Mouse (Mus musculus) forebrain, embryonic 11.5 days (tissue): ENCODE data around the gene Nrip2. TPM values are rescaled to one million over a fixed set of nuclear protein-coding genes. Genes with fewer than 3 reads are reported as not detected.

Experiments used
- ATAC-seq: fragments of 200-750 bp; cut with Nextera tagmentation; replicated peaks from 2 replicates; pipeline ENCODE4 v1.8.0; 2017; ENCODE audit warnings: moderate TSS enrichment; ENCODE audit not compliant: low FRiP score
- DNase-seq: peaks from one replicate; pipeline ENCODE4 v3.0.0-alpha.2; 2017; ENCODE audit warnings: low spot score
- H3K27ac ChIP-seq: fragments of 300-500 bp; sonication (generic); 2 replicates; pipeline ENCODE4 v1.5.1; 2014; ENCODE audit warnings: low read depth, low read length
- H3K27me3 ChIP-seq: fragments of 300-500 bp; sonication (generic); 2 replicates; pipeline ENCODE4 v1.6.1; 2014; ENCODE audit warnings: mild to moderate bottlenecking, low read length, mixed read lengths; ENCODE audit not compliant: control insufficient read depth, insufficient read depth
- H3K36me3 ChIP-seq: fragments of 300-500 bp; sonication (generic); 2 replicates; pipeline ENCODE4 v1.6.1; 2014; ENCODE audit warnings: mild to moderate bottlenecking, low read length, moderate library complexity, mixed read lengths; ENCODE audit not compliant: control insufficient read depth, insufficient read depth
- H3K4me1 ChIP-seq: fragments of 300-500 bp; sonication (generic); replicated peaks from 2 replicates; pipeline ENCODE4 v1.6.1; 2014; ENCODE audit warnings: low read length, mixed read lengths; ENCODE audit not compliant: control insufficient read depth, insufficient read depth
- H3K4me2 ChIP-seq: fragments of 300-500 bp; sonication (generic); 2 replicates; pipeline ENCODE4 v1.6.1; 2014; ENCODE audit warnings: low read depth, mild to moderate bottlenecking, low read length, moderate library complexity, mixed read lengths; ENCODE audit not compliant: severe bottlenecking
- H3K4me3 ChIP-seq: fragments of 300-500 bp; sonication (generic); 2 replicates; pipeline ENCODE4 v1.5.1; 2014; ENCODE audit warnings: low read depth, low read length
- H3K9ac ChIP-seq: fragments of 300-500 bp; sonication (generic); 2 replicates; pipeline ENCODE4 v1.6.1; 2014; ENCODE audit warnings: low read length
- H3K9me3 ChIP-seq: fragments of 300-500 bp; sonication (generic); 2 replicates; pipeline ENCODE4 v1.6.1; 2016; ENCODE audit warnings: low read length, mixed read lengths; ENCODE audit not compliant: control insufficient read depth
- WGBS: fragments of 180-500 bp; shearing (Covaris S2); extraction: QIAGEN DNeasy Blood & Tissue Kit; methylation state at CpG from one replicate; pipeline ENCODE4 v1.1.7; 2014; 5-methylcytosine and 5-hydroxymethylcytosine counted together
- polyA plus RNA-seq: library from polyadenylated mRNA; unstranded; fragments of >200 nt; fragmentation: Nextera tagmentation; extraction: Ambion mirVana; gene quantifications from 2 replicates; pipeline ENCODE4 v1.2.1, GENCODE M21; 2014

The Nrip2 gene
- polyA plus RNA-seq, 1 experiment from 2014 or later: 2.7 TPM

GRCm38 (mm10) chr6:128424269-128425019, 25.3 kb downstream of the Nrip2 start, which contains the start of gene Itfg2:
TSS of gene Itfg2 (minus strand) at chr6:128424931.
- Histone ChIP-seq H3K9me3 (no peaks in the 10 kb centered on the region), H3K36me3 (peaks cover 5% of the 10 kb centered on the region; the same call in 1 of the 2 replicates), H3K27me3 (no peaks in the 10 kb centered on the region), H3K4me1 (no peaks in the 10 kb centered on the region; the same call in 1 of the 2 replicates), H3K27ac (peak within 1 kb of the TSS; percentile 89), H3K4me2 (peak within 1 kb of the TSS; percentile 45), H3K9ac (peak within 1 kb of the TSS; percentile 74), H3K4me3 (peak within 1 kb of the TSS; percentile 51)
- peak; percentile 95 for ATAC-seq
- under 1% methylated on average over 42 of the region's 42 CpGs for WGBS
- DNase-seq: peak; percentile 96

GRCm38 (mm10) chr6:128425046-128425445, 25.9 kb downstream of the Nrip2 start:
- H3K27me3 ChIP-seq: no peaks in the 10 kb centered on the region
- DNase-seq (no peak), ATAC-seq (peak; percentile 6; the same call in 1 of the 2 replicates)
- H3K36me3 ChIP-seq: peaks cover 9% of the 10 kb centered on the region; the same call in 1 of the 2 replicates
- WGBS: 17% methylated on average over 9 of the region's 9 CpGs
- peak overlapping the region; percentile 51 for H3K4me3 ChIP-seq
- H3K9ac ChIP-seq: peak overlapping the region; percentile 74
- peak overlapping the region; percentile 89; the same call in 1 of the 2 replicates for H3K27ac ChIP-seq
- H3K4me1 ChIP-seq: no peaks in the 10 kb centered on the region; the same call in 1 of the 2 replicates
- H3K9me3 ChIP-seq: no peaks in the 10 kb centered on the region
- H3K4me2 ChIP-seq: peak overlapping the region; percentile 45

GRCm38 (mm10) chr6:128427571-128427970, 28.5 kb downstream of the Nrip2 start:
- Histone ChIP-seq H3K27ac (no peak overlapping the region), H3K9ac (no peak overlapping the region), H3K9me3 (no peaks in the 10 kb centered on the region), H3K4me2 (no peak overlapping the region), H3K27me3 (no peaks in the 10 kb centered on the region), H3K4me1 (no peaks in the 10 kb centered on the region; the same call in 1 of the 2 replicates), H3K36me3 (peaks cover 23% of the 10 kb centered on the region), H3K4me3 (no peak overlapping the region)
- DNase-seq (peak; percentile 37), ATAC-seq (no peak)
- whole genome bisulfite sequencing: 94% methylated on average over 5 of the region's 5 CpGs

- WGBS: 100% methylated on average over 2 of the region's 2 CpGs
- Histone ChIP-seq H3K27ac (no peak overlapping the region), H3K9me3 (no peaks in the 10 kb centered on the region), H3K4me1 (no peaks in the 10 kb centered on the region; the same call in 1 of the 2 replicates), H3K4me3 (no peak overlapping the region), H3K9ac (no peak overlapping the region), H3K36me3 (peaks cover 40% of the 10 kb centered on the region), H3K27me3 (no peaks in the 10 kb centered on the region), H3K4me2 (no peak overlapping the region)
- DNase-seq (peak; percentile 47), ATAC-seq (no peak)
Measured at GRCm38 (mm10) chr6:128429300-128429699, 30.2 kb downstream of the Nrip2 start.

- Histone ChIP-seq H3K9ac (no peak overlapping the region), H3K4me3 (no peak overlapping the region), H3K9me3 (no peaks in the 10 kb centered on the region), H3K36me3 (peaks cover 45% of the 10 kb centered on the region), H3K27ac (no peak overlapping the region), H3K4me2 (no peak overlapping the region), H3K27me3 (no peaks in the 10 kb centered on the region), H3K4me1 (no peaks in the 10 kb centered on the region; the same call in 1 of the 2 replicates)
- ATAC-seq (no peak), DNase-seq (no peak)
- WGBS: 90% methylated on average over 6 of the region's 6 CpGs
Measured at GRCm38 (mm10) chr6:128429826-128430225, 30.7 kb downstream of the Nrip2 start.

- H3K9ac ChIP-seq: no peak overlapping the region
- H3K4me1 ChIP-seq: peaks cover 6% of the 10 kb centered on the region; the same call in 1 of the 2 replicates
- no peaks in the 10 kb centered on the region for H3K27me3 ChIP-seq
- no peak overlapping the region for H3K4me2 ChIP-seq
- ATAC-seq (no peak), DNase-seq (no peak)
- no peak overlapping the region for H3K4me3 ChIP-seq
- H3K27ac ChIP-seq: no peak overlapping the region
- no peaks in the 10 kb centered on the region for H3K9me3 ChIP-seq
- peaks cover 55% of the 10 kb centered on the region for H3K36me3 ChIP-seq
- WGBS: 92% methylated on average over 13 of the region's 13 CpGs
Measured at GRCm38 (mm10) chr6:128432356-128432915, 33.3 kb downstream of the Nrip2 start.

GRCm38 (mm10) chr6:128433566-128433965, 34.5 kb downstream of the Nrip2 start:
- Histone ChIP-seq H3K36me3 (peaks cover 52% of the 10 kb centered on the region), H3K4me3 (no peak overlapping the region), H3K4me2 (no peak overlapping the region), H3K4me1 (peaks cover 6% of the 10 kb centered on the region; the same call in 1 of the 2 replicates), H3K9me3 (no peaks in the 10 kb centered on the region), H3K9ac (no peak overlapping the region), H3K27me3 (no peaks in the 10 kb centered on the region), H3K27ac (no peak overlapping the region)
- WGBS: 94% methylated on average over 13 of the region's 13 CpGs
- no peak for DNase-seq
- ATAC-seq: no peak

GRCm38 (mm10) chr6:128435474-128435873, 36.4 kb downstream of the Nrip2 start:
- Histone ChIP-seq H3K27ac (no peak overlapping the region), H3K9ac (no peak overlapping the region), H3K4me2 (no peak overlapping the region), H3K4me3 (no peak overlapping the region), H3K9me3 (no peaks in the 10 kb centered on the region), H3K27me3 (no peaks in the 10 kb centered on the region; the same call in 1 of the 2 replicates), H3K36me3 (peaks cover 46% of the 10 kb centered on the region), H3K4me1 (peaks cover 9% of the 10 kb centered on the region)
- ATAC-seq: no peak
- DNase-seq: peak; percentile 43
- 90% methylated on average over 5 of the region's 5 CpGs for WGBS
